Mouse (Mus musculus) MN1 (cell line): ENCODE measurements around the gene Dbn1.
"Not testable (repeated sequence)": the region's sequence is repeated elsewhere in the genome, so short reads cannot be mapped to it uniquely, and the experiment has no call there.

Source experiments
- DNase-seq: peaks from one replicate; pipeline ENCODE4 v3.0.0-alpha.2; 2016; ENCODE audit warnings: low spot score

Dbn1 gene

GRCm38 (mm10) chr13:55450511-55450980 is 37.4 kb downstream of the Dbn1 start:
- DNase-seq: peak; percentile 76

GRCm38 (mm10) chr13:55449679-55450441 is 38.1 kb downstream of the Dbn1 start:
- no peak for DNase-seq

GRCm38 (mm10) chr13:55449205-55449604 is 38.7 kb downstream of the Dbn1 start:
- DNase-seq: no peak

- DNase-seq: no peak
Measured at GRCm38 (mm10) chr13:55448131-55448530, 39.8 kb downstream of the Dbn1 start.

- DNase-seq: no peak
Measured at GRCm38 (mm10) chr13:55447543-55447943, 40.4 kb downstream of the Dbn1 start.

- DNase-seq: no peak
Measured at GRCm38 (mm10) chr13:55446483-55447105, 41.3 kb downstream of the Dbn1 start.

- peak; percentile 49 for DNase-seq
Measured at GRCm38 (mm10) chr13:55445361-55446091, 42.4 kb downstream of the Dbn1 start.

GRCm38 (mm10) chr13:55444937-55445315 is 43.0 kb downstream of the Dbn1 start, which contains the start of gene Grk6:
Gene Grk6, plus strand, starts transcription at chr13:55445072.
- peak; percentile 99 for DNase-seq

- DNase-seq: no peak
Measured at GRCm38 (mm10) chr13:55444286-55444936, 43.5 kb downstream of the Dbn1 start.

GRCm38 (mm10) chr13:55443799-55444285 is 44.1 kb downstream of the Dbn1 start:
- no peak for DNase-seq

GRCm38 (mm10) chr13:55437111-55437629 is 50.7 kb downstream of the Dbn1 start:
- not testable (repeated sequence) for DNase-seq

GRCm38 (mm10) chr13:55431889-55432685 is 55.8 kb downstream of the Dbn1 start:
- DNase-seq: no peak

GRCm38 (mm10) chr13:55430566-55430965 is 57.3 kb downstream of the Dbn1 start:
- DNase-seq: no peak

GRCm38 (mm10) chr13:55429226-55429888 is 58.6 kb downstream of the Dbn1 start:
- DNase-seq: no peak

- no peak for DNase-seq
Measured at GRCm38 (mm10) chr13:55426613-55427012, 61.3 kb downstream of the Dbn1 start, which contains the start of gene F12. Gene F12, minus strand, starts transcription at chr13:55426793.
